Mouse (Mus musculus) liver, adult 2 months (tissue): ENCODE results near the gene Rnf4.

Source experiments
- CTCF ChIP-seq: fragments of 200-500 bp; IDR thresholded peaks from 2 replicates; pipeline ENCODE4 v1.5.1; 2011; ENCODE audit warnings: low read depth, low read length, control low read depth
- POLR2A ChIP-seq: fragments of 200-500 bp; IDR thresholded peaks from 2 replicates; pipeline ENCODE4 v1.6.1; 2011; ENCODE audit warnings: low read length, control low read depth; ENCODE audit not compliant: insufficient read depth; ENCODE audit errors: extremely low read depth

DNA sequence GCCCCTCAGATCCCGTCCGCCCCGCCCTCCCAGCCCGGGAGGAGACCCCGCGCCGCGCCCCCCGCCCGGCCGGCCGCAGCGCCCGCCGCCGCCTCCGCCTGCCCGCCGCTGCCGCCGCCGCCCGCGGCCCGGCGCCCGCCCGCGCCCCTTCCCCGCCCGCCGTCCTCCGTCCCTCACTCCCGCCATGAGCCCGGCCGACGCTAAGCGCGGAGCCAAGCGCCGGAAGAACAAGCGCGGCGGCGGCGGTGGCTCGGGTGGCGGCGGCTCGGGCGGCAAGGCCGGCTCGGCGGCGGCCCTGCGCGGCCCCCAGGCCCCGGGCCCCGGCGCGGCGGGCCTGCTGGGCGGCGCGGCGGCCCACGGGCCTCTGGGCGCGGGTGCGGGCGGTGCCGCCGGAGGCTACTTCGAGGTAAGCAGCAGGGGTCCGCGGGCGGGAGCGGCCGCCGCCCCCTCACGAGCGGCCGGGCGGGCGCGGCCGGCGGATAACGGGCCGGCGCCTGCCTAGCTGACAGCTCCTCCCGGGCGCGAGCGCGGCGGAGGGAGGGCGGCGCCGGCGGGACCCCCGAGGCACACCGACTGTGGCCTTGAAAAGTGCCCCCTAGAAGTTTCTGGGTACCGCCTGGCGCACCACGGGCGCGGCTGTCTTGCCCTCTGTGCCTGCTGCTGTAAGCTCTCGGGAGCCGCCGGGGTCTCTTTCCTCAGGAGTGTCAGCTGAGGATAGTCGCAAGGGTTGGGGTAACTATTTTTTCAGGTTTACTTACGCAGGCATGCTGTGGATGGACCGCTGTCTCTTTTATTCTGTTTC, 34.1 kb downstream of the Rnf4 start:
- TF ChIP-seq POLR2A (no peak), CTCF (no peak)
